Mouse (Mus musculus): ENCODE results near the gene Prpf3. TPM values are rescaled to one million over a fixed set of nuclear protein-coding genes. Genes with fewer than 3 reads are reported as not detected.

Prpf3 gene
- polyA plus RNA-seq, 1 experiment from 2014 or later: 22.7 TPM

- Histone ChIP-seq H3K9ac (no peak overlapping the region), H3K4me2 (no peak overlapping the region), H3K4me3 (replicated peaks) (no peak overlapping the region), H3K27ac (replicated peaks) (no peak overlapping the region), H3K36me3 (replicated peaks) (no peaks in the 10 kb centered on the region), H3K9me3 (replicated peaks) (no peaks in the 10 kb centered on the region), H3K27me3 (peaks cover 30% of the 10 kb centered on the region), H3K4me1 (replicated peaks) (peaks cover 38% of the 10 kb centered on the region)
- WGBS (ENCODE audit: insufficient replicate concordance): 68% methylated on average over 4 of the region's 4 CpGs
- ATAC-seq (ENCODE audit: insufficient read depth): no peak
Measured at GRCm38 (mm10) chr3:95879063-95879462, 23.4 kb upstream of the Prpf3 start.

DNA sequence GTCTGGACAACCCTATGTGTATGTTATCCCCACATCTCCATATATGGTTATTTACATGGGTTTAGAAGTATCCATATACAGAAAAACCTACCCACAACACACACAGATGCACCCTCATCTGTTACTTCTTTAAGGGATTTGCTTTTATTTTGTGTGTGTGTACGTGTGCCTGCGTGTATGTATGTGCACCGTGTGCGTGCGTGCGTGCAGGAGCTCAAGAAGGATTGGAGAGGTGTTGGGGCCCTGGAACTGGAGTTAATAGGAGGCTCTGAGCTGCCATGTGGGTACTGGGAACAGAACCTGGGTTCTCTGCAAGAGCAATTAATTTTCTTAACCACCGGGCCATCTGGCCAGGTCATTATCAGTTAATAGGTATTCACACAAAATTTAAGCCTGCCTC, 16.4 kb upstream of the Prpf3 start:
- peak overlapping the region; percentile 85 for H3K27ac ChIP-seq (replicated peaks)
- peaks cover 24% of the 10 kb centered on the region for H3K36me3 ChIP-seq (replicated peaks)
- peak overlapping the region; percentile 76 for H3K4me2 ChIP-seq
- H3K9ac ChIP-seq: peak overlapping the region; percentile 71
- peaks cover 36% of the 10 kb centered on the region for H3K4me1 ChIP-seq (replicated peaks)
- H3K27me3 ChIP-seq: no peaks in the 10 kb centered on the region
- peak overlapping the region; percentile 70 for H3K4me3 ChIP-seq (replicated peaks)
- no peak for ATAC-seq (ENCODE audit: insufficient read depth)
- no peaks in the 10 kb centered on the region for H3K9me3 ChIP-seq (replicated peaks)
- 58% methylated on average over 7 of the region's 7 CpGs for WGBS (ENCODE audit: insufficient replicate concordance)

DNA sequence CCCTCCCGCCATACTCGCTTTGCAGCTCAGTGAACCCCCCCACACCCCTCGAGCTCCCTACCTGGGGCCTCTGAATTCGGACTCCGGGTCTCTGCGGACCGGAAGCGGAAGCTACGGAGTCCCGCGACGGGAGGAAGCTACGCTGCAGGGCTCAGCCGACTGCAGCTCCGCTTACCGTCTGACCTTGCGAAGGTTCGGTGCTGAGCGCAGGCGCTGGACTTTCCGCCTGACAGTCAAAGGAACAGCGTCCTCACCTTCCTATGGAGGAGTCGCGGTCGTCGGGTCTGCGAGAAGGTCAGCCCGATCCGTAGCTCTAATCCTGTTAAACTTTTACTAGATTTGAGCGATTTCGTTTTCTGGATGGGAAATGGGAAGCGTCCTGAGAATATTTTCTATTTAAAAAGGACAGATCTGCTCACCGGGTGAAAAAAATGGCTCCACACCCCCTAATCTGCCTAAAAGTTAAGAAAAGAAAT, 15.7 kb upstream of the Prpf3 start, which contains the start of gene Mrps21:
Gene Mrps21, minus strand, starts transcription at position 128 of the 476 bp plus-strand sequence.
- peak; percentile 94 for ATAC-seq (ENCODE audit: insufficient read depth)
- no peaks in the 10 kb centered on the region for H3K27me3 ChIP-seq

DNA sequence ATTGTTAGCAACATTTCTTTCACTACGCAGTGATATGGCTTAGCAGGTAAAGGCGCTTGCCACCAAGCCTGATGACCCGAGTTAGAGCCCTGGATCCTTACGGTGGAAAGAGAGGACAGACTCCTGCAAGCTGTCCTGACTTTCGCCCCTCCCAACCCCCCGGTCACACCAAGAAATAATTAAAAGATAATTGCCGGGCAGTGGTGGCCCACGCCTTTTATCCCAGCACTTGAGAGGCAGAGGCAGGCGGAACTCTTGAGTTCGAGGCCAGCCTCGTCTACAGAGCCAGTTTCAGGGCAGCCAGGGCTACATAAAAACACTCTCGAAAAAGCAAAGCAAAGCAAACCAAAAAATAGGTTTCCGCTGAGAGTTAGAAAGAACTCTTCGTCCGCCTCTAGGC, 15.3 kb upstream of the Prpf3 start:
- Histone ChIP-seq H3K4me3 (replicated peaks) (peak overlapping the region; percentile 70), H3K36me3 (replicated peaks) (peaks cover 32% of the 10 kb centered on the region), H3K27ac (replicated peaks) (peak overlapping the region; percentile 85), H3K4me2 (peak overlapping the region; percentile 76), H3K4me1 (replicated peaks) (peaks cover 36% of the 10 kb centered on the region), H3K9me3 (replicated peaks) (no peaks in the 10 kb centered on the region), H3K9ac (peak overlapping the region; percentile 71), H3K27me3 (no peaks in the 10 kb centered on the region)
- WGBS (ENCODE audit: insufficient replicate concordance): 3% methylated on average over 15 of the region's 15 CpGs
- ATAC-seq (ENCODE audit: insufficient read depth): peak; percentile 49

More for the DNA sequence above, 15.7 kb upstream of the Prpf3 start, which contains the start of gene Mrps21:
- peaks cover 36% of the 10 kb centered on the region for H3K4me1 ChIP-seq (replicated peaks)
- peak within 1 kb of the TSS; percentile 70 for H3K4me3 ChIP-seq (replicated peaks)
- H3K4me2 ChIP-seq: peak within 1 kb of the TSS; percentile 76
- H3K36me3 ChIP-seq (replicated peaks): peaks cover 27% of the 10 kb centered on the region
- no peaks in the 10 kb centered on the region for H3K9me3 ChIP-seq (replicated peaks)
- H3K27ac ChIP-seq (replicated peaks): peak within 1 kb of the TSS; percentile 85
- peak within 1 kb of the TSS; percentile 71 for H3K9ac ChIP-seq
- under 1% methylated on average over 33 of the region's 33 CpGs for WGBS (ENCODE audit: insufficient replicate concordance)

DNA sequence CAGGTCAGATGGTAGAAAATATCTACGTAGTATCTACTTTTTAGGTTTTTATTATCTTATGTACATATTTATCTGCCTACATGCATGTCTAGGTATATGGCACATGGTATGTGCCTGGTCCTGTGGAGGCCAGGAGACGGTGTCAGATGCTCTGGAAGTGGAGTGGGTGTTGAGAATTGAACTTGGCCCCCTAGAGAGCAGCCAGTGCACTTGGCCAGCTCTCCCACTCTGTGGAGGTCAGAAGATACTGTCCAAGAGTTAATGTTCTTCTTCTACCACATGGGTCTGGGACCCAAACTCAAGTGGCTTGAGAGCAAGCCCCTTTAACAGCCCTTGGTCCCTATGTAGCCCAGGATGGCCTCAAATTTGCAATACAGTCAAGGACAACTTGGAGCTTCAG, 11.7 kb upstream of the Prpf3 start:
- no peak overlapping the region for H3K4me2 ChIP-seq
- H3K27me3 ChIP-seq: no peaks in the 10 kb centered on the region
- ATAC-seq (ENCODE audit: insufficient read depth): no peak
- H3K4me3 ChIP-seq (replicated peaks): no peak overlapping the region
- H3K9me3 ChIP-seq (replicated peaks): no peaks in the 10 kb centered on the region
- 86% methylated on average over 2 of the region's 2 CpGs for WGBS (ENCODE audit: insufficient replicate concordance)
- H3K9ac ChIP-seq: no peak overlapping the region
- H3K27ac ChIP-seq (replicated peaks): no peak overlapping the region
- H3K4me1 ChIP-seq (replicated peaks): peaks cover 17% of the 10 kb centered on the region
- peaks cover 60% of the 10 kb centered on the region for H3K36me3 ChIP-seq (replicated peaks)

GRCm38 (mm10) chr3:95866071-95866470, 10.4 kb upstream of the Prpf3 start:
- no peaks in the 10 kb centered on the region for H3K9me3 ChIP-seq (replicated peaks)
- 81% methylated on average over 5 of the region's 5 CpGs for WGBS (ENCODE audit: insufficient replicate concordance)
- H3K27ac ChIP-seq (replicated peaks): no peak overlapping the region
- peaks cover 60% of the 10 kb centered on the region for H3K36me3 ChIP-seq (replicated peaks)
- H3K4me2 ChIP-seq: no peak overlapping the region
- no peak overlapping the region for H3K4me3 ChIP-seq (replicated peaks)
- no peak overlapping the region for H3K9ac ChIP-seq
- peaks cover 11% of the 10 kb centered on the region for H3K4me1 ChIP-seq (replicated peaks)
- no peaks in the 10 kb centered on the region for H3K27me3 ChIP-seq
- ATAC-seq (ENCODE audit: insufficient read depth): no peak

- no peak overlapping the region for H3K4me3 ChIP-seq (replicated peaks)
- no peak overlapping the region for H3K4me2 ChIP-seq
- H3K27ac ChIP-seq (replicated peaks): no peak overlapping the region
- H3K4me1 ChIP-seq (replicated peaks): peaks cover 6% of the 10 kb centered on the region
- peaks cover 60% of the 10 kb centered on the region for H3K36me3 ChIP-seq (replicated peaks)
- no peaks in the 10 kb centered on the region for H3K27me3 ChIP-seq
- ATAC-seq (ENCODE audit: insufficient read depth): no peak
- no peaks in the 10 kb centered on the region for H3K9me3 ChIP-seq (replicated peaks)
- 85% methylated on average over 20 of the region's 20 CpGs for WGBS (ENCODE audit: insufficient replicate concordance)
- H3K9ac ChIP-seq: no peak overlapping the region
Measured at GRCm38 (mm10) chr3:95865571-95865970, 9.9 kb upstream of the Prpf3 start.

- ATAC-seq (ENCODE audit: insufficient read depth): no peak
- H3K36me3 ChIP-seq (replicated peaks): peaks cover 58% of the 10 kb centered on the region
- H3K4me3 ChIP-seq (replicated peaks): no peak overlapping the region
- no peak overlapping the region for H3K27ac ChIP-seq (replicated peaks)
- peaks cover under 1% of the 10 kb centered on the region for H3K4me1 ChIP-seq (replicated peaks)
- 84% methylated on average over 5 of the region's 5 CpGs for WGBS (ENCODE audit: insufficient replicate concordance)
- no peaks in the 10 kb centered on the region for H3K9me3 ChIP-seq (replicated peaks)
- H3K9ac ChIP-seq: no peak overlapping the region
- H3K4me2 ChIP-seq: no peak overlapping the region
- H3K27me3 ChIP-seq: no peaks in the 10 kb centered on the region
Measured at GRCm38 (mm10) chr3:95865050-95865449, 9.4 kb upstream of the Prpf3 start.

- no peak overlapping the region for H3K9ac ChIP-seq
- H3K36me3 ChIP-seq (replicated peaks): peaks cover 45% of the 10 kb centered on the region
- no peak for ATAC-seq (ENCODE audit: insufficient read depth)
- no peak overlapping the region for H3K4me3 ChIP-seq (replicated peaks)
- no peaks in the 10 kb centered on the region for H3K9me3 ChIP-seq (replicated peaks)
- no peak overlapping the region for H3K27ac ChIP-seq (replicated peaks)
- H3K4me2 ChIP-seq: no peak overlapping the region
- H3K27me3 ChIP-seq: no peaks in the 10 kb centered on the region
- WGBS (ENCODE audit: insufficient replicate concordance): 65% methylated on average over 7 of the region's 7 CpGs
- no peaks in the 10 kb centered on the region; the same call in 1 of the 2 replicates for H3K4me1 ChIP-seq (replicated peaks)
Measured at GRCm38 (mm10) chr3:95863578-95863977, 7.9 kb upstream of the Prpf3 start.

DNA sequence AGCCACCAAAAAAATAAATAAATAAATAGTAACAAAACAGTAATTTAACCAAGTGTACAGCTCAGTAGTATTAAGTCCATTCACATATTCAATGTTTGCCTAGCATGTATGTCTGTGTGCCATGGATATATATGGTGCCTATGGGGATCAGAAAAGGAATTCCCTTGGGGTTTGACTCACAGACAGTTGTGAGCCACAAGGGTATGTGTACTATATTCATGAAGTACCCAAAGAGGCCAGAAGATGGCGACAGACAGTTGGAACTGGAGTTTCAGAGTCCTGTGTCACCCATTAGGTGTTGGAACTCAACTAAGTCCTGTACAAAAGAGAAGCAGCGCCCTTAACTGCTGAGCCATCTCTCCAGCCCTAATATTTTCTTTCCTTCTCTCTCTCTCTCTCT, 6.1 kb upstream of the Prpf3 start:
- ATAC-seq (ENCODE audit: insufficient read depth): peak; percentile 60; the same call in 1 of the 2 replicates
- Histone ChIP-seq H3K36me3 (replicated peaks) (peaks cover 36% of the 10 kb centered on the region), H3K27ac (replicated peaks) (no peak overlapping the region), H3K4me2 (no peak overlapping the region), H3K9me3 (replicated peaks) (no peaks in the 10 kb centered on the region), H3K4me3 (replicated peaks) (no peak overlapping the region), H3K9ac (no peak overlapping the region), H3K4me1 (replicated peaks) (peaks cover under 1% of the 10 kb centered on the region; the same call in 1 of the 2 replicates), H3K27me3 (no peaks in the 10 kb centered on the region)
- 30% methylated on average over 2 of the region's 2 CpGs for WGBS (ENCODE audit: insufficient replicate concordance)

DNA sequence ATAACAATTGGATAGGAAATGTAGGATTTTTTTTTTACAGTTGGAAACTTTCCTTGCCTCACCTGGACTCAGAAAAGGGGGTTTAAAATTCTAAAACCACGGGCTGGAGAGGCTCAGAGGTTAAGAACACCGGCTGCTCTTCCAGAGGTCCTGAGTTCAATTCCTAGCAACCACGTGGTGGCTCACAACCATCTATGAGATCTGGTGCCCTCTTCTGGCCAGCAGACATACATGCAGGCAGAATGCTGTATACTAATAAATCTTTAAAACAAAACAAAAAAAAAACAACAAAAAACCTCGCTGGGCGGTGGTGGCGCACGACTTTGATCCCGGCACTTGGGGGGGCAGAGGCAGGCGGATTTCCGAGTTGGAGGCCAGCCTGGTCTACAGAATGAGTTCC, 5.5 kb upstream of the Prpf3 start:
- Histone ChIP-seq H3K9ac (no peak overlapping the region), H3K4me3 (replicated peaks) (no peak overlapping the region), H3K27me3 (no peaks in the 10 kb centered on the region), H3K36me3 (replicated peaks) (peaks cover 31% of the 10 kb centered on the region), H3K4me2 (no peak overlapping the region), H3K27ac (replicated peaks) (no peak overlapping the region), H3K9me3 (replicated peaks) (no peaks in the 10 kb centered on the region), H3K4me1 (replicated peaks) (peaks cover 6% of the 10 kb centered on the region)
- ATAC-seq (ENCODE audit: insufficient read depth): no peak
- WGBS (ENCODE audit: insufficient replicate concordance): 62% methylated on average over 10 of the region's 10 CpGs

DNA sequence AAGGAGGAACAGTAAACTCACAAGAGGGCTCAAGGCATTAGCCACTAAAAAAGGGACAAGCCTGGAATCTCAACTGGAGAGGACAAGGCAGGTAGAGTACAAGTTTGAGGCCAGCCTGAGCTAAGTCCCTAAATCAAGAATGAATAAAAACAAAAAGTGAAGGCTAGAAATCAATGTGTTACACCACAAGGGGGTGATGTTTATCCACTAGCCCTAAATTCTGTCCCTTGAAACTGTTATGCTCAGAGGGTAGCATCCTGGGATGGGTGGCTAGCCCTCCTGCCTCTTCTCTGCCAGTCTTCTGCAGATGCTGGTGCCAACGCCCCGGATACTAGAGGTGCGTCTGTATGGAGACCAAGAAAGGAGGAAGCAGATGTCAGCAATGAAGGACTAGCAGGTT, 4.6 kb upstream of the Prpf3 start:
- H3K36me3 ChIP-seq (replicated peaks): peaks cover 22% of the 10 kb centered on the region
- no peak overlapping the region for H3K9ac ChIP-seq
- WGBS (ENCODE audit: insufficient replicate concordance): 58% methylated on average over 3 of the region's 3 CpGs
- H3K9me3 ChIP-seq (replicated peaks): no peaks in the 10 kb centered on the region
- no peak for ATAC-seq (ENCODE audit: insufficient read depth)
- no peak overlapping the region for H3K4me3 ChIP-seq (replicated peaks)
- H3K27ac ChIP-seq (replicated peaks): no peak overlapping the region
- H3K27me3 ChIP-seq: no peaks in the 10 kb centered on the region
- no peak overlapping the region for H3K4me2 ChIP-seq
- peaks cover 9% of the 10 kb centered on the region for H3K4me1 ChIP-seq (replicated peaks)
